Mouse (Mus musculus) kidney, postnatal 10 days (tissue): ENCODE data around the gene Fat1.

Source experiments
- DNase-seq: peaks from one replicate; pipeline ENCODE4 v3.0.0; 2021; ENCODE audit warnings: mixed read lengths

The Fat1 gene

GRCm38 (mm10) chr8:44962572-44963231 is 27.5 kb downstream of the Fat1 start:
- DNase-seq = no peak

DNA sequence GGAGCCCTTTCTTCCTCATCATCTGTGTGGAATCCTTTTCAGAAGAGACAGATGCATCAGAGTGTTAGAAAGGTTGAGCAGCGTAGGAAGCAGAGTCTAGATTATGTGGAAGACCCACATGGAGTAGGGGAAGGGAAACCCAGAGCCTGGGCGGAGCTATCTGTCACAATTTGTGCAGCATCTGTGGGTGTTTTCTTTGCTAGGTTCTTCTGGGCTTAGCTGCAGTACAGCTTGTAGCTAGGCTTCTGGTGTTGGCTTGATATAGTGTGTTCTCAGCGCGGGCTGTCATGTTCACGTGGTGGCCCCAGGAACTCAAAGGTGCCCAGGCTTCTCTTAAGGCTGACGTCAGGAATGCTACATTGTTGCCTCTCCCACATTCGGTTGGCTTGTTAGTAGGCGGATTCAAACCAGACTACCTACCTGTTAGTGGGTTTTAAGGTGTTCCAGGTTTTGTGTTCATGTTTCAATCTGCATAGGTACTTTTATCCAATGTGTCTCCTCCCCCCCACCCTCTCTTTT is 32.3 kb downstream of the Fat1 start:
- DNase-seq = no peak

GRCm38 (mm10) chr8:44970093-44970492 is 34.8 kb downstream of the Fat1 start:
- no peak for DNase-seq

- DNase-seq = no peak
These were observed 36.1 kb downstream of the Fat1 start for GRCm38 (mm10) chr8:44971346-44971745.

GRCm38 (mm10) chr8:44971964-44972363 is 36.7 kb downstream of the Fat1 start:
- no peak for DNase-seq

GRCm38 (mm10) chr8:44975113-44975512 is 39.9 kb downstream of the Fat1 start:
- no peak for DNase-seq

- DNase-seq = no peak
These were observed 40.4 kb downstream of the Fat1 start for GRCm38 (mm10) chr8:44975654-44976053.

- no peak for DNase-seq
These were observed 43.4 kb downstream of the Fat1 start for GRCm38 (mm10) chr8:44978622-44979021.

DNA sequence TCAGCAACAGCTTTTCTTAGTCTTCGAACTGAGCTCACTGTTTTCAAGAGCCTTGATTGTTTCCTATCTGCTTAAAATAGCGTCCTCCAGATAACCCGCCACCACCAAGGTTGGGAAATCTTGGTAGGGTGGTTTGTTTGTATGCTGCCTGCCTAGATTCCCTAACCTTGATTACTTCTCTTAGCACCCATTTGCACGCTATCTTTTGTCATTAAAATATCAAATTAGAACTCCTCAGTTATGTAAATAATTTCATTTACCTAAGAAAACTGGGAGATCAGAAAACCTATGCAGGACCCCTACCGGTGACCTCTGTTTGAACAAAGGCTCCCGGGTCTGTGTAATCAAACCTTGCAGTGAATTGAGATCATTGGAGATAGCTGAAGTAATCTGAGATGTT is 44.0 kb downstream of the Fat1 start:
- no peak for DNase-seq

GRCm38 (mm10) chr8:44980030-44980429 is 44.8 kb downstream of the Fat1 start:
- DNase-seq = peak; percentile 62

DNA sequence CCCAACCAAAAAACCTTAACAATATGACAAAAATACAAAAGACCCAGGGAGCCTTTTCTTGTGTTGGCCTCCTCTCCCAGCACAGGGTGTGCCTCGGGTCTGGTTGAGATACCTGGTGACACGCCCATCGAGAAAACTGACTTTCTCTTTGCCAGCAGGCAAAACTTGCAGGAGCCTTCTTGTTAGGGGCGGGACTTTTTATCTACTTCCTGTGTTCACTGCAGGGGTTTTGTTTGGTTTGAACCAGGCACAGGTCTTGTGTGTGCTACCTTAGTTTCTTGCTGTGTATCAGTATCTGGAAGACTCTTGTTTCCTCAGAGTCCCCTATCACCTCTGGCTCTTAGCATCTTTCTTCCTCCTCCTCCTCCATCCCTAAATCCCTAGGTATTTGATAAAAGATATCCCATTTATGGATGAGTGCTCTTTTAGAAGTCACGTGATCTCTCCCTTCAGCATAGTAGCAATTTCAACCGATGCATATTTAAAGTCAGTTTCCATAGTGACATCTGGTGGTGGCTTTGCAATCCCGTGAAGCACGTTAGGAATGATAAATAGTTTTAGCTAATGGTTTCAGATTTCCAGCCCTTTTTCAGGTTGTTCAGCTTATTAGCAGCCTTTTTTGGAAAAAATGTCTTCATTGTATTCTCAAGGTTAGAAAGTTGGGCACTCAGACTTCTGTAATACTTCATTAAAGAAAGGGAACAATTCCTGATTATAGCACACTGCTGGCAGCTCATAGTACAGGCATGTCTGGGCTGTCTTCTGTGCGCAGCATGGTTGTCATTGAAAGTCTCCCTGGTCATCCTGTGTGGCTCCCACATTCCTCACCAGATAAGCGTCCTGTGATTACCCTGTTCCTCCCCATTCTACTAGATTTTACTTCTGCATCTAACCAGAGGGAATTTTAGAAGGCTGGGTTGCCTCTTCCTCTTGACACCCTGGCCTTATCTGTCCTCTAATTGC is 50.4 kb downstream of the Fat1 start:
- DNase-seq = no peak

DNA sequence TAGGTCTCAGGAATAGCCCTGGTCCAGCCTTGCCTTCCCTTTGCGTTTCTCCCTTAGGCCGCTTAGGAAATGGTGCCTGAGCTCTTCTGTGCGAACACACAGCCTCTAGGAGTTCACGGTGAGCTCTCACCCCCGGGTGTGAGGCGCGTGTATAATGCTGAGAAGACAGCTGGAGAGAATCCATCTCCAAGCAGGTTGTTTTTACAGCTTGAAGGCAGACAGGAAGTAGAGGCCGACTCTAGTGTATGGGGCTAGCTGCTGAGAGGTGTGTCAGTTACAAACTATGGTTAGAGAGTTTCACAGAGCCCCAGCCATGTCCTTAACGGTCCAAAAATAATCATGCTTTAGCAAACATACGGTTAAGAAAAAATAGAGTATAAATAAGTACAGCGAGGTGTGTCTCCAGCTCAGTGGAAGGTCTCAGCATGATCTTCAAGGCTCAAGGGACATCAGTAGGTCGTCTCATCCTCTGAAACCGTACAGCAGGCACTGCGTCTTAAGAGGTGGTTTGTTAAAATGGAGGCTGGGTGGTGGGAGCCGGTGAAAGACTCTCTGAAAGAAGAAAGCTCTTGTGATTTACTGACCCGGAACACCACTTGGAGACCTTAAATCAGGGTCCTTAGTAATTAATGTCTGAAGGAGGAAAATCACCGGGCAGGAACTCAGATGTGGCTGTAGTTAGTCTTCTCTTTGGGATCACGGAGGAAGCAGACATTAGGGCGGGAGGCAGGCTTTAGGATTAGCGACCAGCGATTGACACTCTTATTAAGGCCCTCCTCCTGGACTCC is 56.6 kb downstream of the Fat1 start:
- no peak for DNase-seq

DNA sequence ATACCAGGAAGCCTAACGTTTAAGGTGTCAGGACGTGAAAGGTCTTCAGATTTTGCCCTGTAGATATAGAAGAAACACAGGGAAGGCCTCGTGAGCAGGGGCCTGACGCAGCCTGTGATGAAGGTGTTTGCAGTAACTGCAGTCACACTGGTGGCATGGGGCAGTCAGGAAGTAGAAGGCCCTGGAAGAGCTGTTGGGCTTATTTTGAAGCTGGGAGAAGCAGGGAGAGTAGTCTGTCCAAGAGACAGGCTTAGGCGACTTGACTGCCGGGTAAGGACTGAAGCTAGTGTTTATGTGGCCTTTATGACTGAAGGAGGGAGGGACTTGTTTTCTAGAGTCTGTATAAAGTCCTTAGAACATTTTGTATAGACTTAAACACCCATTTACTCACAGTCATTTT is 57.4 kb downstream of the Fat1 start:
- no peak for DNase-seq

DNA sequence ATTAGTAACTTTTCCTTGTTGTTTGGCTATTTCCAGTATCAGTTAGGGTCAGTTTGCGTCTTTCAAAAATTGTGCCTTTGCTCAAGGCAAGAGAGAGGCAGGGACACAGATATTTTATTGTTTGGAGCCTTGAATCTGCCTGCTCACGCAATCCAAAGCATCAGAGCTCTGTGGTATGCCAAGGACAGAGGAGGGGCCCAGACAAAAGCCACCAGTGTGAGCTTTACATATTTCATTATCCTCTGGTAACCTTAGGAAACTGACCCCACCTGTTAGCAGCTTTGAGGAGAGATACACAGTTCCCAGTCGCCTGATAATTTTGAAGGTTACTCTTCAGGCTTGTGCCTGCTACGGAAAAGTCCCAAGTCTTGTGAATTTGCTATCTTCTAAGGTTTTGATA is 58.1 kb downstream of the Fat1 start:
- no peak for DNase-seq

DNA sequence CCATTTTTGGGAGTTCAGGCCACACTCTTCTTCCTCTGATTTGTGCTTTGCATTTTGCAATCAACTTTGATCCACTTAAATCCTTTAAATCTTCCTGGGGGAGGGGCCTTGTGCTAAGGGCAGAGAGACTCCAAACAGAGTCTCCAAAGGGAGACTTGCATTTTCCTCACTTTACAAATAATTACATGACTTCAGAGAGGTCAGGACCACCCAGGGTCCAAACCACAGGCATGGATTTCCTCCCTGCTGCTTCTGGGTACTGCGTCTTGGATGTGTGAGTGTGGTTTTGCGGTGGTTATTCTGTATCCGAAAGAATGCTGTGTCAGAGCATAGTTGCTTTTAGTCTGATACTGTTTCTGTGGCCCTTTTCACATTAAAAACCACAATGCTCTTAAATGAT is 61.2 kb downstream of the Fat1 start:
- DNase-seq = peak; percentile 62

- DNase-seq = no peak
These were observed 62.1 kb downstream of the Fat1 start for GRCm38 (mm10) chr8:44997321-44997720.

DNA sequence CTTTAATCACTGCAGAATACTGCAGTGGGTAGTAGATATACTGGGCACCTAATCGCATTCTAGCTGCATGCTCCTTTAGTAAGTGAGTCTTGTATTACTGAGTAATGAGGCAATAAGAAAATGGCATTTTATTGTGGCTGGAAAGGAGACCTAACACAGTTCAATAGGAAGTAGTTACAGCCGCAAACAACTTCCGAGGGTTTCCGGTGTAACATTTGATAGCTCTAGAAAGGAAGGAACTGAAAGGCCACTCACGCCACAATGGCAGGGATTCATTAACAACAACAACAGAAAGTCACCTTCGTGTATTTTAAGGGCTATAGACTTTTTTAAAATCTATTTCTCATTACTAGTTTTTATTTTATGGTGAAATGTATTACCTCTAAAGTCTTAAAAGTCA is 62.6 kb downstream of the Fat1 start:
- no peak for DNase-seq

DNA sequence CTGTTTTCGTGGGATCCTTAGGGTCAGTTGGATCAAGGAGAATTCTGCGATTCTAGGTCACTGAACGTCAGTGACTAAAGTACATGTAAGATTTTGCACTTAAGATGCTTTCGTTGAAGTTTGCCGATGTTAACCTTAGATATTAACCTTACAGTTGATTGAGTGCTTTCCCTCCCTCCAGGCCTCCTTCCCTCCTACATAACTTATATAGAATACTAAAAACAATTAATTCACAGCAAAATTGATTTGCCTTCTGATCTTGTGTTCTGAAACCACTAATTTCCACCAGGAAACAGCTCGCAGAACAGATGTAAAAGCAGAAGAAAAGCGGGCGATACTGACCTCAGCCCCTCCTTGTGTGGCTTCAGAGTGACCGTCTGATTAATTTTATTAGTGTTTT is 63.0 kb downstream of the Fat1 start:
- DNase-seq = no peak

GRCm38 (mm10) chr8:44998681-44999277 is 63.5 kb downstream of the Fat1 start:
- DNase-seq = peak; percentile 85

GRCm38 (mm10) chr8:45001577-45002197 is 66.4 kb downstream of the Fat1 start:
- DNase-seq = peak; percentile 71

GRCm38 (mm10) chr8:45002686-45003085 is 67.4 kb downstream of the Fat1 start:
- peak; percentile 59 for DNase-seq

DNA sequence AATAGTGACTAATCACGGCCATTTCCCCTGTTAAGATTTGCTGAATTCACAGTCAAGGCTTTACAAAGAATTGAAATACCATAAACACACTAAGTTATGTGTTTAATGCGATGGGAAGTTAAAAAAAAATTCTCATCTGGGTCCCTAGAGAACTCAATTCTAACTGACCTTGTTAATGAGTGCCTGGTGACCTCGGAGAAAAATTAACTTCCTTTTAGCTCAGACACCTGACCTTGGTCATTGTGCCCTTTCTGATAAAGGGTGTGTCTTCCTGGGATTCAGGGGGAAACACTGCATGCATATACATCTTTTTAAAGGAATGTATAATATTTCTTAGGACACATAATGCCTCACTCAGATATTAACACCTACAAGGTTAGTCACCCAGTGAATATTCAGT is 68.8 kb downstream of the Fat1 start:
- no peak for DNase-seq
